Mouse (Mus musculus) layer of hippocampus, postnatal 36 days (tissue): ENCODE data around the gene Fntb. TPM values are rescaled to one million over a fixed set of nuclear protein-coding genes. Genes with fewer than 3 reads are reported as not detected.

ENCODE experiments used
- DNase-seq, 2 experiments: peaks; one replicate each; pipeline ENCODE4 v3.0.0; 2022
- total RNA-seq, 2 experiments: library from RNA; stranded (reverse); gene quantifications; 2 replicates each; pipeline ENCODE4 v1.2.3; 2021

Gene Fntb
- total RNA-seq, 2 experiments from 2014 or later = 24.3 to 27.1 TPM

- no peak for DNase-seq
Measured at GRCm38 (mm10) chr12:76889404-76890184, 124.2 kb downstream of the Fntb start.

DNA sequence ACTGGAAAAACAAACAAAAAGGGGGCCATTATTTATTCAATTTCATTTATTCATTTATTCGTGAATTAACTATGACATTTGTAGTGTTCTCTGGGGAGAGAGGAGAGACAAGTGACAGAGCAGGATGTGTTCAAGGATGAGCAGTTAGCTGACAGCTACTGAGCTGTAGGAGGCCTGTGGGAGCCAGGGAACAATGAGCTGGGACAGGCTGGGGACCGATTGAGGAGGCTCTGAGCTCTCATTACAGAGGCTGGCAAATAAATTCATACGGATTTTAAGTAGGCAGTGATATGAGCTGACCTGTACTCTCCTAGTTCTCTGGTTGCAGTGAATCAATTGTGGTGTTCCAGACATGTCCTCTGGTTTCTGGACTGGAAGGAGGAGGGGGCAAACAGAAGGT lies 125.8 kb downstream of the Fntb start:
- DNase-seq = no peak

DNA sequence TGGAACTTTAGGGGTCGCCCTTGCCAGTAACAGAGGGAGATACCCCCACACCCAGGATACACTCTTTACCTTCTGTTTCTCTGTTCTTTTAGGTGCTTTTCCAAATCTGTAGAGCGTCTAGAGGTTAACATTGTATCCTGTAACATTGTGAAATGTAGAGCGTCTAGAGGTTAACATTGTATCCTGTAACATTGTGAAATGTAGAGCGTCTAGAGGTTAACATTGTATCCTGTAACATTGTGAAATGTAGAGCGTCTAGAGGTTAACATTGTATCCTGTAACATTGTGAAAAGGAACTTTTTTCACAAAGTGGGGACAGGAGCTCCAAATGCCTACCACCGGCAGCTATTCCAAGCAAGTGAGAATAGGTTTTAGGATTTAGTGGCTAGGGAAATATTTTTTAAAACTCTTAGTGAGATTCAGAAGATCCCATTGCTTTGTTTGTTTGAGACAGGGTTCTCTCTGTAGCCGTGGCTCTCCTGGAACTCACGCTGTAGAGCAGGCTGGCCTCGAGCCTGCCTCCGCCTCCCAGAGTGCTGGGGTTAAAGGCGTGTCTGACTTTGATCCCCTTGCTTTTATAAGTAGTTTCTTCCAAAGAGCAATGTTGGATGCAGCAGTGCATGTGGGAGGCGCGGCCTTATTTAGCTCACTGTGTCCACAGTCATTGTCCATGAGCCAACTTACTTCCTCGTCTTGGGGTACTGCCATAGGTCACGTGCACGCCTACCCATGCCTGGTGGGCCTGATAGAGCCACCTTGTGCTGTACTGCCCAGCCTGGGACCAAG lies 127.7 kb downstream of the Fntb start:
- DNase-seq = no peak

GRCm38 (mm10) chr12:76894792-76895559 lies 129.6 kb downstream of the Fntb start:
- DNase-seq = no peak

DNA sequence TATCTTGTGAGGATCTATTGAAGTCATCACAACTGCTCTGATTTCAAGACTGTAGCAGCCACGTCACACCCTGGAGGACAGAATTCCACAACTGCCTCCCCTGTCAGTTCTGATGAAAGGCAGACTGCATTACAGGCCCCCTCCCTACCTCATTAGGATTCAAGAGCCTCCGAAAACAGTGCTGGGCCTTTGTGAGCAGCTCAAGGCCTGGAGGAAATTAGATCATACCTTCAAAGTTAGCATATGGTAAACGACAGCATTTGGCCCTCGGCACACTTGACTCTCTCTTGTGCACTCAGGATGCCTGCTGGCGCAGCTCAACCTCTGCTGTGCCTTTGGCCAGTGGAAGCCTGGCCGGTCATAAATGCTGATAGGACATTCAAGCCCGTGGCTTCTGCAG lies 130.4 kb downstream of the Fntb start:
- no peak for DNase-seq

DNA sequence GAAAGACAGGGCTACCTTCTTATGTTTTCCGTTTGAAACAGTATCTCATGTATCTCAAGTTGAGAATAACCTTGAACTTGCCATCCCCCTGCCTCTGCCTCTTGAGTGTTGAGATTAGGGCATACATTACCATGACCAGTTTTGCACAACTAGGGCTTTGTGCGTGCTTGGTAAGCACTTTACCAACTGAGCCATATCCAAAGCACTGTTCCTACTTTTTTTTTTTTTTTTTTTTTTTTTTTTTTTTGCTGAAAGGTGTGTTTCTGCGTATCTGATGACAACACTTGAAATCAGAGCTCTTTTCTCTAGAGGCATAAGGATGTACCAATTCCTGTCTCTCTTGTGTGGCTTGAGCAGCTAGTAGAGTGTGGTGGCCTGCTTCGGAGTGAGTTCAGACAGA lies 131.2 kb downstream of the Fntb start:
- DNase-seq = no peak

DNA sequence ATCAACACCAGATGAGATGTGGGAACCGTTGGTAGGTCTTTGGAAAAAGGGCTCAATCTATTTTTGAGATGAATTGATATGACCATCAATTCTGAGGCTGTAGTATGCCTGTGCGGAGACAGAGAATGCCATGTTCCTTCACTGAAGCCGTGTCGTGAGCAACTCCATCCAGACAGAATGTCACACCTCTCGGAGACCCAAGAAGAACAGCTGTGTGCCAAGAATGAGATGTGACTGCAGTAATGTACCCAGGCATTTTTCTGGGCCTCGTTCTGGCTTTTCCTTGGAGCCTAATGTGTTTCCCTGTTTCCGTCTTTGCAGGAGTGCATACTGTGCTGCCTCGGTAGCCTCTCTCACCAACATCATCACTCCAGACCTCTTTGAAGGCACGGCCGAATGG lies 131.6 kb downstream of the Fntb start:
- no peak for DNase-seq

DNA sequence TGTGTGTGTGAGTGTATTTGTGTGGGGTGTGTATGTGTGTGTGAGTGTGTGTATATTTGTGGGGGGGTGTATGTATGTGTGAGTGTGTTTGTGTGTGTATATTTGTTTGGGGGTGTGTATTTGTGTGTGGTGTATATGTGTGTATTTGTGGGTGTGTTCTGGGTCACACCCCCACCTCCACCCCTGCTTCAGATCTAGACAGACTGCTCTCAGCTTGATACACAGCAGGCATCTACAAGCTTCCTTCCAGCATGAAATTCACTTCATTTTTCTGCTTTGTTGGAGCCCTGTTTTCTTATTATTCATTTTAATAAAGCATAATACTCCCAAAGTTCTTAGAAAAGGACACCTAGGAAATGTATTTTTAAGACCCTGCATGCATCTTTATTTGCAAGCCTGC lies 132.8 kb downstream of the Fntb start:
- no peak for DNase-seq

- no peak for DNase-seq
Measured at GRCm38 (mm10) chr12:76899261-76899975, 134.0 kb downstream of the Fntb start.

- DNase-seq = no peak
Measured at GRCm38 (mm10) chr12:76901508-76902294, 136.3 kb downstream of the Fntb start.

GRCm38 (mm10) chr12:76906278-76906677 lies 140.9 kb downstream of the Fntb start:
- DNase-seq = no peak

GRCm38 (mm10) chr12:76909218-76909617 lies 143.8 kb downstream of the Fntb start:
- DNase-seq = no peak

DNA sequence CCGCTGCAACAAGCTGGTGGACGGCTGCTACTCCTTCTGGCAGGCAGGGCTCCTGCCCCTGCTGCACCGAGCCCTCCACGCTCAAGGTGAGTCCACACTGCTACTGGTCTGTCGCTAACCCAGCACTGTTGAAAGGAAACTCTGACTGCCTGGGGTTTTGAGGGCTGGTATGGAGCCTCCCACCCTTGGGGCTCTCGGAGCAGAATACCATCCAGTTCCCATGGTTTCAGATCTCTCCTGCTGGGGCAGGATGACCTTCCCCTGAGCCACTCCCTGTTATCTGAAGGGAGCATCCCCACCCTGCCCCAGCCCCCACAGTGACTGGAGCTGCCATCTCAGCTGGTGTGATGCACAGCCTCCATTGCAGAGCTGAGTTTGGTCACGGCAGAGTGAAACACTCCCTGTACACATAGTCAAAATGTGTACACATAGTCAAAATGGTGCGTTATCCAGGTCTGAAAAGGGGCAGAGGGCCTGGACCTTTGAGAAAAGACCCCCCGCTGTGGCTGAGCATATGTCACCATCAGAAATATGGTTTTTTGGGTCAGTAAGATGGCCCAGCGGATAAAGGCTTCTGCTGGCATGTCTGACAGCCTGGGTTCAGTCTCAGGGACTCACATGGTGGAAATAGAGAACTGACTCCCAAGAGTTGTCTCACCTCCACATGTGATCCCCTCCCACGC lies 145.0 kb downstream of the Fntb start:
- no peak for DNase-seq

GRCm38 (mm10) chr12:76911171-76911726 lies 145.9 kb downstream of the Fntb start:
- DNase-seq = no peak

DNA sequence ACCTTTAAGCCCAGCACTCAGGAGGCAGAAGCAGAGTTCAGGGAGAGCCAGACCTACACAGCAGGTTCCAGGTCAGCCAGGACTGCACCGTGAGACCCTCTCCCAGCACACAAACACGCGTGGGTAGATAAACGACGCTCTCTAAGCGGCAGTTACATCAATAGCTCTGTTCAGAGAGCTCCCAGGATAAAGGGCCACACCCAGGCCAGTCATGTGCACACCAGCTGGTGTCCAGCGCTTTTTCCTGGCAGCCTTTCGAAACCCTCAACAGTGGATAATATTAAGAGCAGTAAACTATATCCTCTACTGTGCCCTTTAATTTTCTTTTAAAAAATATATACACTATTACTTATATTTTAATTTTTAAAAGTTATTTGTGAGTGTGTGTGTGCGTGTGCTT lies 146.8 kb downstream of the Fntb start:
- DNase-seq = no peak

DNA sequence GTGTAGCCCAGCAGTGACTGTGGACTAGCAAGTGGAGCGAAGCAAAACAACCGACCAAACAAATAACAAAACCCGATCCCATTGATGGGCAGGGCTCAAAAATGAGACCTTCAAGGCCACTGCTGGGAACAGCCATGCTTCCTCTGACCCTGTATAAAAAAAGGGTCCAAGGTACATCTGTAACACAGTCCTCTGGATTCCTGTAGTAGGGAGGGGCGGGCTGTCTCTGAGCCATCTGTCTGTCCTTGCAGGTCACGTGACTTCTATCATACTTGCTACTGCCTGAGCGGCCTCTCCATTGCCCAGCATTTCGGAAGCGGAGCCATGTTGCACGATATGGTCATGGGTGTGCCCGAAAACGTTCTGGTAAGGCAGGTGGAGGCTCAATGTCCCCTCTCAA lies 150.8 kb downstream of the Fntb start:
- DNase-seq = no peak

DNA sequence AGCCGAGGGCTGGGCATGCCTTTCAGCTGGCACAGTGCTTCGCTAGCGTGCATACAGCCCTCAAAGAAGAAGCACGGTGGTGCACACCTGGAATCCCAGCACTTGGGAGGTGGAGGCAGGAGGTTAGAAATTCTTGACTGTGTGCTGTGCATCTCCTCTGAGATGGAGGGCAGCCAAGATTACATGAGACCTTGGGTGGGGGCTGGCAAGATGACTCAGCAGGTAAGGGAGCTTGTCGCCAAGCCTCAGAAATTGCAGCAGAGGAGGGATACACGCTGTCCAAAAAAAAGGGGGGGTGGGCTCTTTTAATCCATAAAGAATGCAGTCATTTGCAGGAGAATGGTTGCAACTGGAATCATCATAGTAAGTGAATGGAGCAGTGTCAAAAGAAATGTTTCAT lies 152.7 kb downstream of the Fntb start:
- DNase-seq = no peak

GRCm38 (mm10) chr12:76918855-76919254 lies 153.5 kb downstream of the Fntb start:
- DNase-seq = no peak

GRCm38 (mm10) chr12:76920398-76920797 lies 155.0 kb downstream of the Fntb start:
- DNase-seq = no peak

DNA sequence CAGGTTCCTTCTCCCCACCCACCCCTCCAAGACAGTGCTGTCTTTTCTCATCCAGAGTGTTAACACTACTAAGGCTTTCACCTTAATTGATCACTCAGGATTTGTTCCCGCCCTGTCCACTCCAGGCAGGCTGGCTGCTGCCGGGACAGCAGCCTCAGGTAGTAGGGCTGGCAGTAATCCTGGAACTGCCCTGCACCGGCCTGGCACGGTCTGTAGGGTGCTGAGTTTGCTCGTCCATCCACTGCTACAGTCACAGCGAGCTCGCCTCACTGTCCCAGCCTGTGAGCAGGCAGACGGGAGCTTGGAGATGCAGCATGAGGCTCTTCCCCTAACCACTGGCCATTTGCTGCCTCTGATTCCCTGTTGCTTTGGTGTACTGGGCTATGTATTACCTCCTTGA lies 155.6 kb downstream of the Fntb start:
- DNase-seq = no peak

DNA sequence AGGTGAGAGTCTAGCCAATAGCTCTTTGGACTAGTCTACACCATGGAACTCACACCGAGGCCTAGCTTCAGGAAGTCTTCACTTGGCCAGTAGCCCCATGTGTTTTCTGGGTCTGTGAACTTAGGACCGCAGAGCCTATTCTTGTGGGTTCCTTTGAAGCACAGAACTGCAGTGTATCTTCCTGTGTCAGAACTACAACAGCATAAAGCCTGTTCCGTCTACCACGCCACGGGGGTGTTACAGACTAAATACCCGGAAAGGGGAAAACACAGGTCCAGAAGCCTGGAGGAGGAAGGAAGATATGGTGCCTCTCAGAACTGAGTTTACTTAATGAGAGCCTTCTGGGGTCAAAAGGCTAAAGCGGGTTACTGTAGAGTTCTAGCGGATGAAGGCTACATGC lies 157.7 kb downstream of the Fntb start:
- DNase-seq = no peak
